Mouse (Mus musculus) ES-CJ7 (cell line): ENCODE measurements around the gene Antxr2.
A peak's percentile ranks its signal among the peaks of the same experiment; 100 is the strongest.

Source experiments
- DNase-seq: peaks from one replicate; pipeline ENCODE4 v3.0.0; 2011; ENCODE audit warnings: low read depth, low spot score

The Antxr2 gene

GRCm38 (mm10) chr5:97995881-97996280 lies 35.0 kb downstream of the Antxr2 start:
- DNase-seq, result no peak

DNA sequence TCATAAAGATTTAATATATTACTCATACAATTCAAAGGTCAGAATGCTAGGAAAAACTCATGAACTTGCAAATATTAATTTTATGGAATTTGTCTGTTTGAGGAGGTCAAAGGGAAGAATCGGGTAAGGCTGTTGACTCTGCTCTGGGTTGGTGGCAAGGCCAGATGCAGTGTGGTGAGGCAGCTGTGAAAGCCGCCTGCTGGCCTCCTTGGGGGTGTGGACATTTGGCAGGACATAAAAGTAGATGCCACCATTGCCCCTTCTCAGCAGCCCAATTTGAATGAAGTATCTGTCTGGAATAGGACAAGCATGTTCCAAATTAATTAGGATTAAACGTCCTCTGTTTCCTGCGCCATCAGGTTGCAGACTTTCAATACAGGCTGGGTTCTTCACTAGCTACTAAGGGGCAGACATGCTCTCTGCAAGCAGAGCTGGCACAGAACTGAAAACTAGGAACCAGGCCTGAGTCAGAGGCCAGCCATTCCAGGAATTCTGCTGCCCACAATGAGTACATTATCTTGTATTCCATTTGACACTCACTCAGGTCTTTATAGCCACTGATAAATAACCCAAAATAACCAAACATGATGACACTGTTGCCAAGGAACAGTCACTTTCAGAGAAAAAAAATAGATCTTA lies 44.1 kb downstream of the Antxr2 start:
- no peak for DNase-seq

DNA sequence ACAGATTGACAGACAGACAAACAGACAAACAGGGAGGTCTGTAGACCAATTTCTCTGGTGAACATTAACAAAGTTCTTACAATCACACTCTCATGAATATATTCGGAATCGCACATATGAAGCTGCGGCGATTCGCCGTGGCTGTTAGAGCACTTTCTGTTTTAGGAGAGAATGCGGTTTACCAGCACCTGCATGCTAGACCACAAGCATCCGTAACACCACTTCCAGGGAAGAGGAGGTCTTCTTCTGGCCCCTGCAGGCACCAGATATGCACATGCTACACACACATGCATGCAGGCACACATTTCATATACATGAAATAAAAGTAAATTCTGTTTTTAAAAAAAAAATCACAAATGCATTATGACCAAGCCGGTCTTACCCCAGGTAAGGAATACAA lies 47.5 kb downstream of the Antxr2 start:
- no peak for DNase-seq

DNA sequence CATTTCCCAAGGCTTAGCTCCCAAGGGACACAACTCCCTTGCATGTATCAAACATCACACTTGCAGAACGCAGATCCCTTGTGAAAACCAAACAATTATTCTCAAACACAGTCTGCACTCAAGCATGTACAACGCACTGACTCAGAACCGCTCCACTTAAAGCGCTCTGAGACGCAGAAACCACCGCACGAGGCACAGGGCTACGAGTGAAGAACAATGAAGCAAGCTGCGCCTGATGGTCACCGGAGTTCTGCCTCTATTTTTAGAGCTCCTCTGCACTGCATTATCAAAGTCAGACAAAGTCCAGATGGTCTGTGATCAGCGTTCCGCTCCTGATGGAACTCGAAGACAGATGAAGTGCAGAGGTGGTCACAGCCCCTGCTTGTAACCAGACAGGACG lies 50.4 kb downstream of the Antxr2 start:
- no peak for DNase-seq

DNA sequence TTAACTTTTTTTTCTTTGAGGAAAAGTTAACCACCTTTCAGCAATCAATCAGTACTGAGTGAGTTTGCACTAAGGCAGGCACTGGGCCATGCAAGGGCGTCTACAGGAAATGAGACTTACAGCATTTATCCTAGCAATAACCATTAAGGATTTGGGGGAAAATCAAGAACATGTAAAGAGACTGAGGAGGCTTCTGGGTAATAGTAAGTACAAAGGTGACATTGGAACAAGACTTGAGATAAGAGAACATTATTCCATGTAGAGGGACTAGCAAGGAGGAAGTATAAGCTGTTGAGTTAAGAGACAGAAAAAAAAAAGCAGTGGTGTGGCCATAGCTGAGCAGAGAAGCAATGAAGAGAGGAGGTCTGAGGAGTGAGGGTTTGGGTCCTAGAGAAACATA lies 57.5 kb downstream of the Antxr2 start:
- DNase-seq, result no peak

- no peak for DNase-seq
Observed at GRCm38 (mm10) chr5:97972029-97972428, 58.8 kb downstream of the Antxr2 start.

- no peak for DNase-seq
Observed at GRCm38 (mm10) chr5:97971236-97971635, 59.6 kb downstream of the Antxr2 start.

DNA sequence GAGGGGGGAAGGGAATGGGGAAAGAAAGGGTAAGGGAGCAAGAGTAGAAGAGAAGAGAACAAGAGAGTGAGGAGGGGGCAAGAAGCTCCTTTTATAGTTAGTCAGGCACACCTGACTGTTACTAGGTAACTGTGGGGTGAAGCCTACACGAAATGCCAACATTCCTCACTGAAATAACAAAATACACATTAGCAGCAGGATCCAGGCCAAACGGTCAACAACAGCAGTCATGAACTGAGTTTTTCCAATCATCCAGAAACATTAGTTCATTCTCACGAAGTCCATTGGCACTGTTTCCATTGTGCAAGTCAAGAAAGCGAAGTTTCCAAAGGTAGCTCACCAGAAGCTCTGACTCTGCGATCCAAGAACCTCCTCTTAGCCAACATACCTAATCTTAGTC lies 63.8 kb downstream of the Antxr2 start:
- no peak for DNase-seq

GRCm38 (mm10) chr5:97966101-97966500 lies 64.7 kb downstream of the Antxr2 start:
- no peak for DNase-seq

- DNase-seq, result no peak
Observed at GRCm38 (mm10) chr5:97964444-97964843, 66.4 kb downstream of the Antxr2 start.

DNA sequence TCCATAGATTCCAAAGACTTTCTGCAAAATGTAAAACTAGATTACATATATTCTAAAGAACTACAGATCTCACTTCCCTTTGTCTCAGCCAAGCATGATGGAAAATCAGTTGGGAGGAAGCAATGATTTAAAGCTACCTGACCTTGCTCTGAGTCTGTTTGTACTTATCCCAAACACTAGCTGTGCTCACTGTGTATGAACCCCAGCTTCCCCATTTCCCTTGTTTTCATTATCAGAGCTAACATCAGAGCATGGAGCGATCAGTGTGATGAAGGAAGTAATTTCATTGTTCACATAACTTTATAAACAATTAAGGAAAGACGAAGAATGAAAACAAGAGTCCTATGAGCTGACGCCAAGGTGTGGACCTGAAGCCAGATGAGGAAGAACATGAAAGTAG lies 68.3 kb downstream of the Antxr2 start:
- no peak for DNase-seq

DNA sequence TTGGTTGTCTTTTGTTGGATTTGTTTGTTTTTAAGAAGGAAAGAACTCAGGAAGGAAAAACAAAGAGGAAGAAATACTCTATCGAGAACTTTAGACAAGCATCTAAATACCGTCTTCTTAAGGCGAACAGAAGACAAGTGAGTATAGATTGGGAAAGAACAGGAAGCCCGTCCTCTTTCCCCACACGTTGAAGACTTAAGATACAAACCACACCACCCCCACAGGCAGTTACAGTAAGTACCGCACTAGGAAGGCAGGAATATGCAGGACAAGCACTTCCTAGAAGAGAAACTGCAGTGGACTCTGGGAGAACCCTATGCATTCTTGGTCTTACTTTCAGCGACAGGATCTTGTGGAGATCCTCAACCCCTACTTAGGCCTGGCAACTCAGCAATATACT lies 69.1 kb downstream of the Antxr2 start:
- no peak for DNase-seq

GRCm38 (mm10) chr5:97959651-97960050 lies 71.2 kb downstream of the Antxr2 start:
- DNase-seq, result no peak

GRCm38 (mm10) chr5:97959010-97959409 lies 71.8 kb downstream of the Antxr2 start:
- no peak for DNase-seq

DNA sequence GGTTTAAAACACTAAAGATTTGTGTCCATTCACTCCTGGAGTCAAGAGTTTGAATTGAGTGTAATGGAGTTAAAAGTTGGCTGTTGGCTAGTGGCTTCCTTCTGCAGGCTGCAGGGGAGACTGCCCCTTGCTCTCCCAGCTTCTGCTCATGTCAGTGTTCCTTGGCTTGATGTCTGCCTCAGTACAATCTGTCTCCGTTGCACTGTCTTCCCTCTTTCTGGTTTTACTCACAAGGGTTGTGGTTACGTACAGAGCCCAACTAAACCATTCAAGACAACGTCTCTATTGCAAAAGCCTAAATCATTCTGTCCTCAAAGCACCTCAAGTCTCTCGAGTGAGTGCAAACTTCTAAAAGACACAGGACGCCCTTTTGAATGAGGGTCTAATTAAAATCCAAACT lies 73.3 kb downstream of the Antxr2 start:
- no peak for DNase-seq

- DNase-seq, result no peak
Observed at GRCm38 (mm10) chr5:97954193-97954772, 76.6 kb downstream of the Antxr2 start.

- no peak for DNase-seq
Observed at GRCm38 (mm10) chr5:97953241-97953920, 77.5 kb downstream of the Antxr2 start.

- no peak for DNase-seq
Observed at GRCm38 (mm10) chr5:97947261-97947660, 83.6 kb downstream of the Antxr2 start.

DNA sequence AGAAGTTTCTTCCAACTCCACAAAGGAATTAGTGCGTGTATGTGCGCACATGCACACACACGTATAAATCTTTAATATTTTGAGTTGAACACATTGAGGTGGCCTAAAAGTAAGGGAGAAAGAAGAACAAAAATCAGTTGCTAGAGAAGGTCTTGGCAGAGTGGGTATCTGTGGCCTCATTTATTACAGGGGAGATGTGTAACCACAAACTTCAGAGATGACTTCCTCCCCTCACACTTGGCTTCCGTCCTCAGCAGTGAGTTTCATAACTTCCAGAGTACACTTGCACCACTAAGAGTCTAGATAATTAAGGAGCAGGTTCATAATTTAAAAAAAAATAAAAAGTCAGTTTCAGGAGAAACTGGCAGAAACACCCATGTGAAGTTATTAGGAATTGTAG lies 84.6 kb downstream of the Antxr2 start:
- no peak for DNase-seq

DNA sequence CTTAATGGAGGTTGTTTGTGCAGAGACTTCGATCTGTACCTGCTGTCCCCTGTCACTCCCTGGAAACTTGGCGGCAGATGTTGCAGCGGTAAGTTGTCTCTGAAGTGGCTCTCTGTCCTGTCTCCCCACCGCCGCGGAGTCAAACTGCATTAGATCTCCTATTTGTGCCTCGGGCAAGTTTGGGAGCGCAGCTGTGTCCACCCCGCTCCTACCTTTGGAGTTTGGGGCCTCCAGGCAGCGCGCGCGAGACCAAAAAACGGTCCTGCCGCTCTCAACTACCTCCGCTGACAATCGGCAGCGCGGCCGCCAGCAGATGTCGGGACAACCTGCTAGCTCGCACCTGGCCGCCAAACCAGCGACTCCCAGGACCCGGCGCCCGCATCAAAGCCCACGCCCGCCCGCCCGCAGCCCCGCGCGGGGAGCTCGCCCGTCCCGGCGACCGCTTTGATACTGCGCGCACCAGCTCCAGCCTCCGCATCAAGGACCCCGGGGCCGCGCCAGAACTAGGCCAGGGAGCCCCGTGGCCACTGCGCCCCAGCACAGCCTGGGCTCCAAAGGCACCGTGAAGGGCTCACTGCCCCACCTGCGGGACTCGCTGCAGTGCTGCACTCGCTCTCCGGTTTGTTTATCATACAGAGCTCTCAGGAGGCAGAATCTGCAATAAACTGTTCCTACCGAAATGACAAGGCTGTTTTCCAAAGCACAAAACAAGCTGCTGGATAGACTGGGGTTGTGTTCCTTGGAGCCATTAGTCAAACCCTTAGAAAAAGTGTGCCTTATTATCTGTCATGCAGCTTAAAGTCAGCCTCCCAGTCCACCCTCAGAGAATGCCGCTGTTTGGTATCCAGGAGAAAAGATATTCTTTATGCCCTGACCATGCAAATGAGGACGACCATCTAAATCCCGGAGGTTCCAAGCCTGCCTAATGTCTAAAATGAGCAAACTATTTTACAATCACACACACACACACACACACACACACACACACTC lies 95.4 kb downstream of the Antxr2 start:
- DNase-seq, result peak; percentile 69

GRCm38 (mm10) chr5:97917654-97918053 lies 113.2 kb downstream of the Antxr2 start:
- no peak for DNase-seq

- no peak for DNase-seq
Observed at GRCm38 (mm10) chr5:97914890-97915289, 116.0 kb downstream of the Antxr2 start.
